Mouse (Mus musculus) ovary, postnatal 36 days (tissue): Measurements from ENCODE around the gene Cdkn2aip.

Experiments used
- DNase-seq: peaks from one replicate; pipeline ENCODE4 v3.0.0; 2022; ENCODE audit warnings: low spot score, mixed read lengths

Gene Cdkn2aip

DNA sequence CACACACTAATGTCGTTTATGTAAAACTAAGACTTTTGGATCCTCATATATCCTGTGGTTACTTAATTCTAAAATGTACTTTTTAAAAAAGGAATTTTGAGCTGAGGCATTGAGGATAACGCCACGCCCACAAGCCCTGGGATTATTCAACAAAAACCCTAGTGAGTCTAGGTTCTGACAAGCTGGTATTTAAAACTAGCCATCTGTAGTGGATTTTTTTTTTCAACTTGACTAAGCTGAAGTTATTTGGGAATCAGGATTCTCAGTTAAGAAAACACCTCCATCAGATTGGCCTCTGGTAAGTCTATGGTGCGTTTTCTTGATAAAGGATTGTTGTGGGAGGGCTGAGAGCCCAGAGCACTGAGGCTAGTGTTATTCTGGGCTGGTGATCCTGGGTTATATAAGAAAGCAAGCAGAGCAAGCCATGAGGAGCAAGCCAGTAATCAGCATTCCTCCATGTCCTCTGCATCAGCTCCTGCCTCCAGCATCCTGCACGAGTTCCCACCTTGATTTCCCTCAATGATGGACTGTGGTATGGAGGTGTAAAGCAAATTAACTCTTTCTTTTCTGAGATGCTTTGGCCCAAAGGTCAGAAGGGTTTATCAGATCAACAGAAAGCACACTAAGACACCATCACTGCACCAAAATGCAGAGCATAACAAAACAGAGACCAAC is 18.2 kb downstream of the Cdkn2aip start:
- DNase-seq, result no peak

DNA sequence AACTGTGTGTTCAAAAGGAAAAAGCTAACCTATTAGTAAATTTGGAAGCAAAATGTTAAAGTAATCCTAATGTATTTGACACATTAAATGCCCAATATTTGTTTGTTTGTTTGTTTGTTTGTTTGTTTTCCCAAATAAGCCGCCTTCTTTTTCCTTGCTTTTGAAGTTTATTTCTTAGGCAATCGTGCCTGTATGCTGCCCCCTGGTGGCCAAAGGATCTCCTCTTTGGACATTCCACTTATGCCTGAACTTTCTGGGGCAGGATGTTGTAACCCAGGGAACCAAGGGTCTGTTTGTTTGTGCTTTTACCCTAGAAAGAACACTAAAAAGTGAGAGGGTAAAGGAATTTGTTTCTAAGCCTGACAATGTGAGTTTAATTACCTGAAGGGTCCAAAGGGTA is 20.6 kb downstream of the Cdkn2aip start:
- peak; percentile 64 for DNase-seq

DNA sequence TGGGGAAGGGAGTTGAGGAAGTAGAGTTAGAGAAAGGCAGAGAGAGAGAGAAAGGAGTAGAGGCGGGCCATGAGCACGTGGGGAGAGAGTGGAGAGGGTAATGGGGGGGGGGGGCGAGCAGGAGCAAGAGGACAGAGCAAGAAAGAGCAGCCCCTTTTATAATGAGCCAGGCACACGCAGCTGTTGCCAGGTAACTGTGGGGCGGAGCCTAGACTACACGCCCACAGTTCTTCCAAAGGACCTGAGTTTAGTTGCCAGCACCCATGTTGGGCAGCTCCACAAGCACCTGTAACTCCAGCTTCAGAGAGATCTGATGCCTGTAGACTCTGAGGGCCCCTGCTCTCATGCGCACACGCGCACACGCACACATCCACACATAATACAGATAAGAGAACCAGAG is 21.9 kb downstream of the Cdkn2aip start:
- DNase-seq, result no peak

DNA sequence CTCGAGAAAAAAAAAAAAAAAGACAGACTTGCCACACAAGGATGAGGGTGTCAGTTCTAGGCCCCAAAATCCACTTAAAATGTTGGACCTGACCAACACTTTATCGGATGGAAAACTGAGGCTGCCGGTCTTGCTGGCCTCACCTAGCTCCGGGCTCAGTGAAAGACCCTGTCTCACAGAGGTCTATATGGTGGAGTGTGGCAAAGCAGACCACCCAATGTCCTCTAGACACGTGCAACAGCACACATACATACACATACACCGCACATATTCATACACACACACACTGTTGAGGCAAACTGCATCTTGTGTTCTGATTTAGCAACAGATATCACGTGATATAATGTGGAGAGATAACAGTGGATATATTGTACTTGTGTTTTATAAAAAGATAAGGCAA is 22.4 kb downstream of the Cdkn2aip start:
- DNase-seq, result no peak

DNA sequence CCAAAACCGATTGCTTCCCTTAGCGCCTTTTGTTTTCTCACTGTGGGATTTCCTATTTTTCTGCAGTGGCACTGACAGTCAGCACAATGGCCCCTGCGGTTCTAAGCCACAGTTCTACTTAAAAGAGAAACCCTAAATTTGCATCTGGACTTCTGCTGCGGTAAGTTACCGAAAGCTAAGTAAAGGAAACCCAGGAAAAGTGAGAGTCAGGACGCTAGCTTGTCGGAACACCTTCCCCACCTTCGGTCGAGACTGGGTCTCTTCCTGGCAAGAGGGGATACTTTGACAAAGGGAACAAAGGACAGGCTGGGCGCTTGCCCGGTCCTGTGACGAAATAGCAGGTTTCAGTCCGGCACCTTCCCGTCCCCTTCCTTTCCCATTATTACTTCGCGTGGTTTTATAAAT is 23.1 kb downstream of the Cdkn2aip start:
- no peak for DNase-seq

DNA sequence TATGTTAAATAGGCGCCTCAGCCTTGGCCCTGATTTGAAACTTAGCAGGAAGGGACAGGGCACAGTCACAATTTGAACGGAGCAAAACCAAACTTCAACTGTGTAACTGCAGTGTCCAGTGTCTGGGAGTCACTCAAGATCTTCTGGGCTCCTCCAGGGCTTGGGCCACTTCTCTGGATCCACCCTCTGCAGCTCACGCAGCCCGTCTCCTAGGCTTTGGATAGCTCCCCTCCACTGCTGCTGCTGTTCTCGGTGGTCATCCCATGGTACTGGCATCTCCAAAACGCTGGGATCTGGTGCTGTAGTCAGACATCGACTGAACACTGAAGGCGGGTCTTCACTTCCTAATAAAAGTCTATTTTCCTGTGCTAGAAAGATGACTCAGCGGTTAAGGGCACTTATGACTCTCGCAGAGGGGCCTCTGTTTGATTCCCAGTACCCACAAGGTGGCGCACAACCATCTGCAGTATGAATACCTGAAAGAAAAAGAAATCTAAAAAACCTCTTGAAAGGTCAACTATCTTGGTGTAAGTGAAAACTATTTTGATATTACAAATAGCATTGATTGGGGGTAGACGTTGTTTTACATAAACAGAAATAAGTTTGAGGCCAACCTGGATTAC is 23.9 kb downstream of the Cdkn2aip start:
- no peak for DNase-seq

DNA sequence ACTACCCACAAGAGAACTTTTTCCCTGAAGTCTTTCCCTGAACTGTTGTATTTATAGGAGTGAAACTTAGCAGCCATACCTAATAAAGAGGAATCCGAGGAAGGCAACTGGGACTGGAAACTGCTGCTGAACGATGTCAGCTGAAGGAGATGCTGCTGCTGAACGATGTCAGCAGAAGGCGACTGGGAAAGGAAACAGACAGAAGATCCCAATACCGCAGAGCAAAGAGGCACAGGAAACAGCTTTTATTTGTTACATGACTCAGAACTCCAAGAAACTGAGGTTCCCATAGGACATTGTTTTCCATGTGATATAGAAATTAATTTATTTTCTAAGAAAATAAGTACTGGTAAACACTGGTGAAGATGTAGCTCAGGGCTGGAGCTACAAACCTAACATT is 29.3 kb downstream of the Cdkn2aip start:
- DNase-seq, result no peak

DNA sequence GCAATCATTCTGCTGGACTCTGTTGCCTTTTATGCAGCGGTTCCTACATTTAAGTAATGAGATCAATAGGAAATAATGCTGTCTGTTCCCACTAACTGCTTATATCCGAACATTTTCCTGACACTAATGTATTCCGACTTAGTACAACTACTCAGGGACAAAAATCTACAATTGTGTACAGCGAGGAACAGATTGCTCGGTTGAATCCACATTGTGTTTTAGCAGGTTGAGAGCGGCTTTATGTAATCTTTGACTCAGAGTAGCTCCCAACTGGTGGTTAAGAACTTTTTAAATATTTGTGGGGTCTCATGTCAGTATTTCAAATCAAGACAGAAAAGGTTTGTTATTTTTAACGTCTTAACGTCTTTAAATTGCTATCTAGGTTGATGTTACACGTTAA is 29.7 kb downstream of the Cdkn2aip start:
- no peak for DNase-seq

DNA sequence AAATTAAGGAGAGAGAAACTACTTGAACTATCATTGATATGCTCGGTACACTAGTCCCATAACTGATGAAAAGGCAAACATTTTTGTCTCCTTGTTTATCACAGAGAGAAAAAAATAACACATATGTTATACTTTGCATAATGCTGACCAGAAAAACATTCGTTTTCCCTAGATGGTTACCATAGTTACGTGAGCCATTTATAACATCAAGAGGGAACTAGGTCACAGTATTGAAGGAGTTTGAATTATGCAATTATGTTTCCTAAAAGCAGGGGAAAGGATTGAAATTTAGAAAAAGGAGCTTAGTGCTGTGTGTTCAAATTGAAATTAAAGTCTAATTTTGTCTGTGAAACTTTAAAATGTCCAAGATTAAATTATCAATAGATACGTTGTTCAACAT is 33.4 kb downstream of the Cdkn2aip start:
- no peak for DNase-seq

DNA sequence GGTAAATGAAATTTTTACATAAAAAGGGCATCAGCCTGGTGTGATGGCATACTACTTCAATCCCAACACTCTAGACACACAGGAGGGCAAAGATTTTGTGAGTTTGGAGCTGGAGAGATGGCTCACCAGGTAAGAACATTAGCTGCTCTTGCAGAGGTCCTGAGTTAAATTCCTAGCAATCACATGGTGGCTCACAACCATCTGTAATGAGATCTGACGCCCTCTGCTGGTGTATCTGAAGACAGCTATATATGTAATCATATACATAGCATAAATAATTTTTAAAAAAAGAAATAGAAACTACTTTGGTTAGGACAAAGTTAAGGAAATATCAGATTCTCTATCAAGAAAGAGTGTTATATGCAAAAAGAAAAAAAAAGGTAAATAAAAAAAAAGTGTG is 34.1 kb downstream of the Cdkn2aip start:
- no peak for DNase-seq

DNA sequence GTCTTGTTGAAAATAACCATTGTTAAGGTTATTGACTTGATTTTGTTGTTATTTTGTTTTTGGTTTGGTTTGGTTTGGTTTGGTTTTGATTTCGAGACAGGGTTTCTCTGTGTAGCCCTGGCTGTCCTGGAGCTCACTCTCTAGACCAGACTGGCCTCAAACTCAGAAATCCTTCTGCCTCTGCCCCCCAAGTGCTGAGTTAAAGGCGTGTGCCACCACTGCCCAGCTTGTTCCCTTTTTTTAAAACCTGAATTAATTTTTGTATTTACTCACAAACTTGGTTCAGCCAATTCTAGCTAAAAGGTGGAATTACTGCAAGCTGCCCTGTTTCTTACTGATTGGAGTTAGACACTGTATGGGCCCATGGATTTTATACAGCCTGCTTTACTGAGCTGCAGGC is 37.1 kb downstream of the Cdkn2aip start:
- DNase-seq, result no peak

DNA sequence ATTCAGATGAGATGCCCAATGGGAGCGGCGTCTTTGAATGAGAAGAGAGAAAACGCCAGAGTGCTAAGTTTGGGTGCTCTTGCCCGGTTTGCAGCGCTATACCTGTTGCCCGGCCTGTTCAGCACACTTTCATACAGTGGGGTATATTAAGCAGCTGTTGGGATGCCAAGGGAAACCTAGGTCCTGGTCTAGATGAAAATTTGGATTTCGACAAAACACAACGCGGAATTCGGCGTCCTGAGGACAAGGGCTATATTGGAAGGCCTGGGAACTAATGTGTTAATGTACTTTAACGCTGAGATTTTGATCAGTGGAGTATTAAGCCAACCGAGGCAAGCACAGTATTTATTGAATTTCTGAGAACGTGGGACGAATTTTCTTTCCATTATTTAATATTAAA is 37.5 kb downstream of the Cdkn2aip start:
- DNase-seq, result no peak

DNA sequence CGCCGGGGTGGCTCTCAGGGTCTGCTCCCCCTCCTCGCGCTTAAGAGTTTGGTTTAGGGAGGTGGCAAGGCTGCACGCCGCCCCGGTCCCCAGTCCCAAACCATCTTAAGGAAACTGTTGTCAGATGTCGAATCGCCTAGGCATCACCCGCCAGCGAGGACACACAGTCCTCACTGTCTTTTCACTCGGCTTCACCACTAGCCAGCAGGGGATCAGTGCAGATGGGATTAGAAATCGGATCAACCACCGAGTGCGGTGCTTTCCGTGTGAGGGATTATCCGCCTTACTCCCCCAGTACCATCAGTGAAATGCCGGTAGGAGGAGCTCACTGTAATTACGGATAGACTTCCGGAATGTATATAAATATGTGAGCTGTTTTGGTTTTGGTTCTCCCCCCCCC is 37.9 kb downstream of the Cdkn2aip start:
- DNase-seq, result no peak

DNA sequence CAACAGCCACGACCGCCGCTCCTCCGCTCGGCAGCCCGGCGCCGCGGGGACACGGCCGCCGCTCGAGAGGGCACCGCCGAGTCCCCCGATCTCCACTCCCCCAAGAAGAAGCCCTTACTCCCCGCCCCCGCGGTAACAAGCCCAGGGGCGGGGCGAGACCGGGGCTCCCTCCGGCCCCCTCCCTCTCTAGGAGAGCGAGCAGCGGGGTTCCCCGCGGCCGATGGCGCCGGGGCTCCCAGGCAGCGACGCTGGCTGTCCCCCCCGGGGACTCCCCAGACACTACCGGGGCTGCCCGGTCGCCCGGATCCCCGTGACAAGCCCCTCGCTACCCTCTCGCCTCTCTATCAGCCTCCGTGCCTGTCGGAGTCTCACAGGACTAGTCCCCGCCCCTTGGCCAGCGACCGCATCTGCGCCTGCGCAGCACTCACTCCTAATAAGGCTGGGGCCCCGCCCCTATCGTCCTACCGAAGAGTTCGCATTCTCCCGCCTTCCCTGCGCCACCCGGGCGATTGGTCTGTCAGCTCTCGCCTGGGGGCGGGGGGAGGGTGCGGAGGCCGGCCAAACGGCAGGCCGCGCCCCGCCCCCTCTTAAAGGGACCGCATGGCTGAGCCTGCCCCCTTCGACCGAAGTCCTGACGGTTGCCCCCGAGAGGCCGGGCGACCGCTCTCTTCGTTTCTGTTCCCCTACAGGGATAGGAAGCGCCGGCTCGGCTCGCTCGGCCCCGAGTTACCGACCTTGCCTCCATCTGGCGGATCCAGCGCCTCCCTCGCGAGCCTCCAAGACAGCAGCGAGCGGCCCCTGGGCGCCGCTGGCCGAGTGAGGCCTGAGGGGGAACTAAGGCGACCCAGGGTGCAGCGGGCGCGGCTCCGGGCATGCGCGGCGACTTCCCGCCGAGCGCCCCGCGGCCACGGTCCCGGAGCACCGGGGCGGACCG is 38.7 kb downstream of the Cdkn2aip start, which contains the start of gene Ing2:
TSS of gene Ing2 (minus strand) at position 780 of the 934 bp plus-strand sequence.
- DNase-seq, result peak; percentile 100

DNA sequence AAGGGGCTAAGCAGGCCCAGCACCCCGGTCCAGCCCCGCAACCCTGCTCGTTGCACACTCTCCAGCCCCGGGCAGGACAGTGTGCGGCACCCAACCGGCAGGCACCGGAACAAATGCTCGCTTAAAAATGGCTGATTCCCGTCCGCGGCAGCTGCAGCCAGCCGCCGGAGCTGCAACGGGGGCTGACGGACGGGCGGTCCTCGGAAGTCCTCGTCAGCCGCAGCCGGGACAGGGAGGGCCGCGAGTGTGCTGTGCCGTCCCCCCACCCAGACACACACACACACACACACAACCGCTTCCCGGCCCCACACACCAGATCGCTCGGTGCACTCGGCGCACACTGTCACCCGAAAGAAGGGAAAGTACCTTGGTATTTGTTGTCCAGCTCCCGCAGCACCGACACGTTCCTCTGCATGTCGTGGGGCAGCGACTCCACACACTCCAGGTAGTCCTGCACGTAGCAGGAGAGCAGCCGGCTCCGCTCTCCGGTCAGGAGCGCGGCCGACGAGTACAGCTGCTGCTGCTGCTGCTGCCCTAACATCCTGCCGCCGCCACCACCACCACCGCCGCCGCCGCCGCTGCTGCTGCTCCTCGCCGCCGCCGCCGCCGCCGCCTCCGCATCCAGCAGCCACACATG is 39.5 kb downstream of the Cdkn2aip start:
- DNase-seq, result no peak

DNA sequence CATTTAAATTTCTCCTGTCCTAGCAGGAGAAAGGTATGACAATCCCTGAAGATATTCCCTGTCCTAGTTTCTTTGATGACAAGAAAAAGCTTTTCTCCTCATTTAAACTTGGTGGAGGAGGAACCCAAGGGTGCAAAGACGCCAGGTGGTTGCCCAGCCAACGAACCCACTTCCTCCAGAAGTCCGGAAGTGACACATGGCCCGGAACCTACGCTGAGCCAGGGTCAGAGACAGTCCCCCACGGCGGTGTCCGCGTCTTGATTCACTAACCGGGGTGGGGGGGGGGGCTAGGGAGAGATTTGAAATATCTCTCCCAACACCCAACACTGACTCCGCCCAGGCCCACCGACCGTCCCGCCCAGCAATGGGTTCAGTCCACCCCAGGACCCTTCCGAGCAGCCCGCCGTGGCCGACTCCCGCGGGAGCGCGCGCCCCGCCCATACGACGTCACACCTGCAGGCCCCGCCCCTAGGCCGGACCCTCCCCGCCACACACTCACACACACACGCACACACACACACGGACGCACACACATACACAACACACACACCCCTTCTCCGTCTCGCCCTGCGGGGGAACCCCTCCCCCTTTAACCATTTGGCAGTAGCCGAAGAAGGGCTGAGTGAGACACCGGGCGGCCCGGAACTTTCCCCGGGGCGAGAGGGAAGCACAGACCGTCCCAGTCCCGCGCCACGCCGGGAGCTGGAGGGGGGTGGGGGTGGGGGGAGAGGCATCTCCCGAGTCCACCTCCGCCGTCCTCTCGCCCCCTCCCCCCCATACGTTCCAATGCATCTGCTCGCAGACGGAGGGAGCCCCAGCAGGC is 40.2 kb downstream of the Cdkn2aip start:
- DNase-seq, result peak; percentile 91

DNA sequence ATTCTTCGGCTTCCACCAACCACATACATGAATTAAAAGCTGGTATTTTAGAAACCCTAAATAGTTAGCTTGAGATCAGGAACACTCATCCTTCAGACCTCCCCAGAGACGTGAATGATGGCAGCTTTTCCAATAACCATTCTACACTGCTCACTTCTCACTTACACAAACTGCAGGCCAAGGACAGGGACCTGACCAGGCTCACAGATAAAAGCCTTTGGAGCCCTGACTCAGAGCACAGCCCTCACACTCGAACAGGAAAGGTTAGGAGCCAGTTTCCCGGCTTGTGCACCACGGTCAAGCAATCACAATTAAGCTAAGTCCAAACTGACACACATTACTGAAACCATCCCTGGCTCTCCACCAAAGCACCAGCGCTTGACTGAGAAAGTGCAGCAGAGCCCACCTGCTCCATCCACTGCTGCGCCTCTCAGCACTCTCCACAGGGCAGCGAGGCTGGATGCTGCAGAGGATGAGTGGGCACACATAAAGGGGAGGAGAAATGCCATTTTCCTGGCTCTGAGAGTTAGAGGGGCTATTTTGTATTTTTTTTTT is 49.4 kb downstream of the Cdkn2aip start:
- DNase-seq, result no peak

DNA sequence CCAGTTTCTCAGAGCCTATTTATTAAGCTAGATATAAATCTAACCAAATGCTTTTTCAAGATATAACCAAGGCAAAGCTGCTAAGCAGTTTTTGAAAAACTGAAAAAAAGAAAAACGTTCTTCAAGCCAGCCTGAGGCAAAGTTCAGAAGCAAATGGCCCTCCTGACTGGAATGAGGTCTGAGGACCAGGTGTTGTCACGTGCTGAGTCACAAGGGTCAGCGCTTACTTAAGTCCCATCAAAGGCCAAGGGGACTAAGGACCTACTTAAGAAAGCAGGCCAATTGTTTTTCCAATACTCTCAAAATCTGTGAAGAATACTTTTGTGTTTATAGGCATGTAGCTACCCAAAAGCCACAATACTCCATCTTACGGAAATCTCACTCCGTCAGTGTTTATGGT is 50.5 kb downstream of the Cdkn2aip start:
- DNase-seq, result no peak

DNA sequence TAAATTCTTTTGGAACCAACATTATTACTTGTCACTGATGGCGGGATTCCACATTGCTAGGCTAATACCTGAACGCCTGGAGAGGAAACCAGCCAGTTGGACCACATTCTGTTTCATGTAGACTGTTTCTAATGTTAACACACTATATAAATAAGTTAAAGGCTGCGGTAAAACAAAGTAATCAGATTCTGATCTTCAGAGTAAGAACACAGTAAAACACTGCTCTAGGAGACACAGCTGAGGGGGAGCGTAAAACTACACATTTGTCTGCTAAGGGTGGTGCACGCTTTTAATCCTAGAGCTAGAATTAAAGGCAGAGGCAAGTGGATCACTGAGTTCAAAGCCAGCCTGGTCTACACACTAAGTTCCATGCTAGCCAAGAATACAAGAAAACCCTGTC is 51.0 kb downstream of the Cdkn2aip start:
- DNase-seq, result no peak

DNA sequence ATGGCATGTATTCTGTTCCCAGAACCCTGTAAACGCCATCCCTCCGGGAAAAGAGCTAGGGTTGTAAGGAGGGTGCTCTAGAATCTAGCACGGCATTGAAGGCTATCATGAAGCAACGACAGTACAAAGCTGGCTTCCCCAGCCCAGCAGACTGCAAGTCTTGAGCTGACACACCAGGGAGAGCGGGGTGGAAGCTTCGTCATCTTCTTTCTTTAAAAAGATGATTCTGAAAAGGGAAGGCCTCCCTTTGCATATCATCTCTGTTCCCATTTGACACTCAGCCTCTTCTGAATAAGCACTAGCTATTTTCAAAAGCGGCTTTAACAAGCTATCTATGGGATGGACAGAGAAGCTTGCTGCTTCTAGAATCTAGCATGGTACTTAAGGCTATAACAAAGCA is 53.3 kb downstream of the Cdkn2aip start:
- no peak for DNase-seq

DNA sequence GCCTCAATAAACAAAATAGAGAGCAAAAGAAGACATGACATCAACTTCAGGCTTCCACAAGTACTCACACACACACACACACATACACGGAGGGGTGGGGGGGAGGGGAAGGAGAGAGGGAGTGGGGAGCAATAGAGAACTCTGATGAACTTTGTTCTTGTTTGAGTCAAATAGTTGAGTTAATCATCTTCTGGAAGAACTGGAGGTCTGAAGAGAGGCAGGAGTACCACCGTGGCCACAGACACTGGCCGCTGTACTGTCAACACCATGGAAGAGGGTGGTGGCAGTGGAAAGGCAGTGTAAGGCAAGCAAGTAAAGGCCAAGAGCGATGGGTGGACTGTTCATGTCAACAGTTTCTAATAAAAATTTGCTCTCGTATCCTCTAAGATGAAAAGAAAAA is 54.3 kb downstream of the Cdkn2aip start:
- no peak for DNase-seq
